Mouse (Mus musculus) neural tube, embryonic 13.5 days (tissue): ENCODE measurements around the gene Ube4a. TPM values are rescaled to one million over a fixed set of nuclear protein-coding genes. Genes with fewer than 3 reads are reported as not detected.
A peak's percentile ranks its signal among the peaks of the same experiment; 100 is the strongest.

Experiments
- ATAC-seq: fragments of 200-750 bp; cut with Nextera tagmentation; 2 replicates; pipeline ENCODE4 v1.8.0; 2017; ENCODE audit warnings: low read depth, mild to moderate bottlenecking, moderate TSS enrichment, moderate library complexity
- H3K27ac ChIP-seq: fragments of 300-500 bp; sonication (generic); replicated peaks from 2 replicates; pipeline ENCODE4 v1.5.1; 2015; ENCODE audit warnings: moderate library complexity, mild to moderate bottlenecking, inconsistent platforms
- H3K27me3 ChIP-seq: fragments of 300-500 bp; sonication (generic); 2 replicates; pipeline ENCODE4 v1.6.1; 2015; ENCODE audit warnings: mild to moderate bottlenecking, inconsistent platforms
- H3K36me3 ChIP-seq: fragments of 300-500 bp; sonication (generic); 2 replicates; pipeline ENCODE4 v1.6.1; 2015; ENCODE audit warnings: mild to moderate bottlenecking, inconsistent platforms
- H3K4me1 ChIP-seq: fragments of 300-500 bp; sonication (generic); replicated peaks from 2 replicates; pipeline ENCODE4 v1.6.1; 2015; ENCODE audit warnings: inconsistent platforms
- H3K4me2 ChIP-seq: fragments of 300-500 bp; sonication (generic); 2 replicates; pipeline ENCODE4 v1.6.1; 2015; ENCODE audit warnings: inconsistent platforms, mild to moderate bottlenecking, moderate library complexity
- H3K4me3 ChIP-seq: fragments of 300-500 bp; sonication (generic); 2 replicates; pipeline ENCODE4 v1.5.1; 2015; ENCODE audit warnings: mild to moderate bottlenecking, inconsistent platforms
- H3K9ac ChIP-seq: fragments of 300-500 bp; sonication (generic); 2 replicates; pipeline ENCODE4 v1.6.1; 2015; ENCODE audit warnings: moderate library complexity, mild to moderate bottlenecking, inconsistent platforms
- H3K9me3 ChIP-seq: fragments of 300-500 bp; sonication (generic); 2 replicates; pipeline ENCODE4 v1.6.1; 2016; ENCODE audit warnings: inconsistent platforms
- WGBS: fragments of 180-500 bp; shearing (Covaris S2); methylation state at CpG from one replicate; pipeline ENCODE4 v1.1.7; 2015; 5-methylcytosine and 5-hydroxymethylcytosine counted together
- polyA plus RNA-seq: library from polyadenylated mRNA; unstranded; fragments of >200 nt; fragmentation: Nextera tagmentation; extraction: Ambion mirVana; gene quantifications from 2 replicates; pipeline ENCODE4 v1.2.1, GENCODE M21; 2015

Gene Ube4a
- polyA plus RNA-seq, 1 experiment from 2014 or later = 38.1 TPM

GRCm38 (mm10) chr9:44891210-44891609 is 74.2 kb downstream of the Ube4a start:
- H3K9me3 ChIP-seq = no peaks in the 10 kb centered on the region
- no peak overlapping the region for H3K4me2 ChIP-seq
- no peaks in the 10 kb centered on the region for H3K4me1 ChIP-seq
- H3K4me3 ChIP-seq = no peak overlapping the region
- no peak overlapping the region for H3K9ac ChIP-seq
- no peak overlapping the region for H3K27ac ChIP-seq
- H3K36me3 ChIP-seq = no peaks in the 10 kb centered on the region
- WGBS = 89% methylated on average over 6 of the region's 6 CpGs
- ATAC-seq = no peak
- 0 out of 2 replicates have a peak, but pooled peaks cover 2% of the 10 kb centered on the region for H3K27me3 ChIP-seq

DNA sequence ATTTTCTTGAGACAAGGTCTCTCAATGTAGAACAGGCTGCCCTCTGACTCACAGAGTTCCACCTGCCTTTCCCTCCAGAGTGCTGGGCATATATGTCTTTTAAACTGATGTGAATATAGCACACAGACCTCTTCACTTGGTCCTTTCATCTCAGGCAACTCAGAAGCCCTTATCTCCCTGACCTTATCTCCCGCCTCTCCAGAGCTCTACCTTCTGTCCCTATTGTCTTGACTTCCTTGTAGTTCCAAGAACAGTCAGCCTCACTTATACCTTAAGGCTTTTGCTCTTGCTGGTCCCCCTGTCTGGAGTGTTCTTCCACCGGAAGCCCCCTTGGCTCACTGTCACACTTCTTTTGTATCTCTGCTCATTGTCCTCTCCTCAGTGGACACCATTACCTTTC is 75.3 kb downstream of the Ube4a start:
- no peak for ATAC-seq
- no peaks in the 10 kb centered on the region for H3K36me3 ChIP-seq
- H3K9ac ChIP-seq = no peak overlapping the region
- no peaks in the 10 kb centered on the region for H3K9me3 ChIP-seq
- 58% methylated on average over 2 of the region's 2 CpGs for WGBS
- no peak overlapping the region for H3K4me3 ChIP-seq
- no peak overlapping the region for H3K27ac ChIP-seq
- no peaks in the 10 kb centered on the region for H3K4me1 ChIP-seq
- H3K27me3 ChIP-seq = 0 out of 2 replicates have a peak, but pooled peaks cover 2% of the 10 kb centered on the region
- H3K4me2 ChIP-seq = no peak overlapping the region

DNA sequence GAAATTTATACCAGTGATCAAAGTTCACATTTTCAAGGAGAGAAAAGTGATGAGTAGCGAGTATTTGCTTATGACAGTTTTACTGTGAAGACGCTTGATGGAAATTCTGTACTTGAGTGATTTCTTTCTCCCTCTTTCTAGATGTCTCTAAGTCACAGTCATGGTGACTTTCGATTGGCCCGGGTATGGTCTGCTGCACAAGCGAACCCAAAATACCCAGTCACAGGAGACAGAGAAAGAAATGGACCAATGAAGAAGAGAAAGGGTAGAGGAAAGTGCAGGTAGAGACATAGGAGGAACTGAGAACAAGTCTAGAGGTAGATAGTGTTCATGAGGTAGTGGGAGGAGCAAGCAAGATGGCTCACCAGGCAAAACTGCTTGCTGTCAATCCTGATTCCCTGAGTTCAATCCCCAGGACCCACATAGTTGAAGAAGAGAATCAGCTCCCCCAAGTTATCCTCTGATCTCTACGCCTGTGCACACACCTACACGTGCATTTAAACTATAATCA is 77.2 kb downstream of the Ube4a start:
- Histone ChIP-seq H3K36me3 (no peaks in the 10 kb centered on the region), H3K4me3 (no peak overlapping the region), H3K27ac (no peak overlapping the region), H3K9me3 (no peaks in the 10 kb centered on the region), H3K27me3 (0 out of 2 replicates have a peak, but pooled peaks cover 2% of the 10 kb centered on the region), H3K4me1 (peaks cover 3% of the 10 kb centered on the region), H3K4me2 (no peak overlapping the region), H3K9ac (no peak overlapping the region)
- ATAC-seq = no peak
- 83% methylated on average over 7 of the region's 7 CpGs for WGBS

- ATAC-seq = peak; percentile 34
- peak overlapping the region; percentile 88 for H3K4me3 ChIP-seq
- peaks cover 26% of the 10 kb centered on the region for H3K4me1 ChIP-seq
- H3K27me3 ChIP-seq = 0 out of 2 replicates have a peak, but pooled peaks cover 2% of the 10 kb centered on the region
- no peaks in the 10 kb centered on the region for H3K36me3 ChIP-seq
- H3K9ac ChIP-seq = peak overlapping the region; percentile 82
- H3K9me3 ChIP-seq = no peaks in the 10 kb centered on the region
- peak overlapping the region; percentile 100 for H3K27ac ChIP-seq
- WGBS = under 1% methylated on average over 21 of the region's 21 CpGs
- peak overlapping the region; percentile 93 for H3K4me2 ChIP-seq
These were observed 82.3 kb downstream of the Ube4a start for GRCm38 (mm10) chr9:44882981-44883569.

DNA sequence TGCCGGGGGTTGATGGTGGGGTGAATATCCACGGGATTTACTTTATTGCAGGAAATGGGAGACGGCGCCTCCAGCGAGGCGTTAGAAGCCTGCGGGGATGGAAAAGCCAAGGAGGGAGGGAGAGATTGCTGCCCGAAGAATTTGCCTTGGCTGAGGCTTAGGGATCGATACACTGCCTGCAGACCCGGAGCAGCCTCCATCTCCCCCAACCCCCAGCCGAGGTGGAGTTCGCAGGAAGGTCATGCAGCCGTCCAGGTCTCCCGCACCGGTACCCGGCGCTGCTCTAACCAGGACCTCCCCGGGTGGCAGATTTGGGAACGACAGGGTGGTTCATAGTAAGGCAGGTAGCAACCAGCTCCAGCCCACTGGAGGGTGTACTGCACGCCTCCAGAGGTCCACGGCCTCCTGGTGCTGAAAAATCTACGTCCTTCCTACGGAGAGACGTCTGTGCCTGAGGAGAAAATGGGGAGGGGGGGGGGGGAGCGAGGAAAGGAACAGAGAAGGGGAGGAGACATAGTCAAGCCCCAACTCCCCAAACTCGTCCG is 82.9 kb downstream of the Ube4a start:
- WGBS = under 1% methylated on average over 27 of the region's 27 CpGs
- Histone ChIP-seq H3K4me3 (peak overlapping the region; percentile 88), H3K27ac (peak overlapping the region; percentile 100), H3K27me3 (0 out of 2 replicates have a peak, but pooled peaks cover 2% of the 10 kb centered on the region), H3K4me1 (peaks cover 31% of the 10 kb centered on the region), H3K9ac (peak overlapping the region; percentile 82), H3K36me3 (no peaks in the 10 kb centered on the region; the same call in 1 of the 2 replicates), H3K9me3 (no peaks in the 10 kb centered on the region), H3K4me2 (peak overlapping the region; percentile 93)
- peak; percentile 64 for ATAC-seq

DNA sequence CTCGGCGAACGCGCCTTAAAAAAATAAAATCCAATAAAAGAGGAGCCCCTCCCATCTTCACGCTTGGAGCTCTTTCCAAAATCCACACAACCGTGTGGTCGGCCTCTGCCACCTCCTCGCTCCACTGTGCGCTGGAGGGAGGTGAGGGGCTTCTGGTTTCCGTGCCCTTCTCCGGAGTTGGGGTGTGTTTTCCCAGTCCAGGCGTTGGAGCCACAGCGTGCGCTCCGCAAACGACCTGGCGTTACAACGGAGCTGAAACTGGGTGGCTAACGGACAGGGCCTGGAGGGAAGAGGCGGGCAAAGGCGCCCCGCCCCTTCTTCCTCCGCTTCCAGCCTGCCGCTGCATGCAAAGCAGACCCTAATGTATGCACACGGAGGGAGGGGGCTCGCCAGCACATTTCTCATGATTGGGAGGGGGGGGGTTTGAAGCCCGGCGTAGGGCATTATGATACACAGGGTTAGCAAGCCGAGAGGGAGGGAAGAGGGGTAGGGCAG is 83.4 kb downstream of the Ube4a start:
- H3K4me1 ChIP-seq = peaks cover 37% of the 10 kb centered on the region
- H3K4me2 ChIP-seq = peak overlapping the region; percentile 93
- peak overlapping the region; percentile 88 for H3K4me3 ChIP-seq
- peak; percentile 73 for ATAC-seq
- no peaks in the 10 kb centered on the region for H3K27me3 ChIP-seq
- no peaks in the 10 kb centered on the region; the same call in 1 of the 2 replicates for H3K36me3 ChIP-seq
- no peaks in the 10 kb centered on the region for H3K9me3 ChIP-seq
- peak overlapping the region; percentile 82 for H3K9ac ChIP-seq
- WGBS = under 1% methylated on average over 29 of the region's 29 CpGs
- H3K27ac ChIP-seq = peak overlapping the region; percentile 100

DNA sequence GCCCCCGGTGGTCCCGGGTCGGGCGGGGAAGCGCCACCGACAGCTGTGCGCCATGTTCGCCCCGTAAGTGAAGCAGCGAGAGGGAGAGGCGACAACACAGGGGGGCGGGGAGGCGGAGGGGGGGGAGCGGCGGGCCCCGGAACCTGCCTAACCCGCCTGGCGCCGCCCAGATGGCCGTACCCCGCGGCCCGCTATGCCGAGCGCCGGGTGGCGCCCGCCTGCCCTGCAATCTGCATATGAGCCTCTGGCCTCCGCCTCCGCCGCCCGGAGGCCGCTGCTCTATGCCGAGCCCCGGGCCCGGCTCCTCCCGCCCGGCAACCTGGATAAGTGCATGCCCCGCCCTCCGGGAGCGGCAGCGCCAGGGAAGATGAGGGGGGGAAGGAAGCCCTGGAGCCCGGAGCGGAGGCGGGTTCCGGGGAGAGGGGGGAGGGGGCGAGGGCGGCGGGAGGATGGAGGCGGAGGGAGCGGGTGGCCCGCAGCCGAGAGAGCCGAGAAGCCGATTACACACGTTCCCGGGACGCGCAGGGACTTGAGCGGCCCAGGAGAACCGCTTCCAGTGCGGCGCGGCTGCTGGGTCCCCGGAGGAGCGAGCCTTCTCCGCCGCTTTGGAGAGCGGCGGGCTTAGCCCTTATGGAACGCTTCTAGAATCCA is 84.1 kb downstream of the Ube4a start, which contains the start of gene Kmt2a:
TSS of gene Kmt2a (minus strand) at position 76 of the 651 bp plus-strand sequence.
- Histone ChIP-seq H3K9ac (peak within 1 kb of the TSS; percentile 99), H3K4me2 (peak within 1 kb of the TSS; percentile 93), H3K4me3 (peak within 1 kb of the TSS; percentile 88), H3K27me3 (no peaks in the 10 kb centered on the region), H3K4me1 (peaks cover 43% of the 10 kb centered on the region), H3K9me3 (no peaks in the 10 kb centered on the region), H3K27ac (peak within 1 kb of the TSS; percentile 100), H3K36me3 (no peaks in the 10 kb centered on the region; the same call in 1 of the 2 replicates)
- ATAC-seq = peak; percentile 68
- 0% methylated on average over 48 of the region's 71 CpGs for WGBS

DNA sequence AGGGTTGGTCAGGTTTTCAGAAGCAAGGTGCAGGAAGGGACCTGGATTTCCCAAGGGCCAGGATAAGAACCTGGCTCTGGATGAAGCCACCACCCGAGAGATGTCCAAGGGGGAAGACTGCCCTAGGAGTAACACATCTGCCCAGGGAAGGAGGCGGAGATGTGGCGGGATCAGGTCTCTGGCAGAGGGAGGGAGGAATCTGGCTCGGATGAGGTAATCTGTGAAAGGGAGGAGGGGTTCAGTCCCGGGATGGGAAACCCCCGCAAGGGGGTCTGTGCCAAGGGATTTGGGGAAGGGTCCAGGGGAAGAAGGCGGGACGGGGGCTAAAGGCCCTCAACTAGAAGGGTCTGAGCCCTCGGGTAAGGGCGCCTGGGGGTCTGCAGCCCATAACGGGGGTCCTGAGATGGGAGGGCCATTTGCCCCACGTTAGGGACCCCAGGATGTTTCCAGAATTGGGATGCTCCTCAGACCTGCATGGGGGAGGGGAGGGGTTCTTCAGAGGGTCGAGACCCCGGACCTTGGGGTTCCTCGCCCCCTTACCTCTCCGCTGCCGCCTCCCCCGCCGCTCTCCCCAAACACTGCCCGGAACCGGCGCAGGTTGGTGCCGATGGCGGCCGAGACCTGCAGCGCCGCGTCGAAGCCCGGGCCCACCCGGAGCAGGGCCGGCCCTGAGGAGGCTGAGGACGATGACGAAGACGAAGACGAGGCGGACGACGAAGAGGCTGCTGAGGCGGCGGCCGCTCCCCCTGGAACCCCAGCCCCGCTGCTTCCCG is 84.9 kb downstream of the Ube4a start:
- peak overlapping the region; percentile 88 for H3K4me3 ChIP-seq
- H3K9me3 ChIP-seq = no peaks in the 10 kb centered on the region
- peaks cover 52% of the 10 kb centered on the region for H3K4me1 ChIP-seq
- no peaks in the 10 kb centered on the region; the same call in 1 of the 2 replicates for H3K36me3 ChIP-seq
- under 1% methylated on average over 36 of the region's 44 CpGs for WGBS
- ATAC-seq = peak; percentile 10; the same call in 1 of the 2 replicates
- peak overlapping the region; percentile 84 for H3K4me2 ChIP-seq
- H3K27me3 ChIP-seq = no peaks in the 10 kb centered on the region
- peak overlapping the region; percentile 99 for H3K9ac ChIP-seq
- H3K27ac ChIP-seq = peak overlapping the region; percentile 100

DNA sequence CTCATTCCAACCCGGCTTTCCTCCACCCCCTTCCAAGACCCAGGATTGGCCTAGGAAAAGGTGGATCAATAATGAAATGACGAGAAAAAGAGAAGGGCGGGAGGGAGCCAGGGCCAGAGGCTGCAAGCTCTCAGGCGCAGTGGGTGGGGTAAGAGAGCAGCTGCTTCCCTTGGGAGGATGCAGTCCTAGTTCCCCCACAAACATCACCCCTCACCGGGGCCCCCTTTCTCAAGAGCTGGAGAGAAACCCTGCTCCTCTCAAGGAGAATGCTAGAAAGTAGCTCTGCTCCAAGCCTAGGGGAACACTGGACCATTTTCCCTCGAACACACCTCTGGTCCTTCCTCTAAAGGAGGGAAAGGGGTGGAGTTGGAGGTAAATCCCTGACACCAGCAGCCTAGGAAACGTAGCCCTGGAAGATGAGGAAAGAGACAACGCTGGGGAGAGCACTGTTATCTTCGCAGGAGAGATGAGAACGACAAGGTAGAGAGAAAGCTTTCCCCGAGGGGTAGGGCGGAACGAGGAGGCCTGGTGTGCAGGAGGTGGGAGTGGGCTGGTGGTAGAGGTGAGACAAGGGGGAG is 85.6 kb downstream of the Ube4a start:
- H3K9ac ChIP-seq = peak overlapping the region; percentile 99
- H3K4me2 ChIP-seq = peak overlapping the region; percentile 84
- H3K27ac ChIP-seq = peak overlapping the region; percentile 100
- no peak for ATAC-seq
- H3K9me3 ChIP-seq = no peaks in the 10 kb centered on the region
- no peaks in the 10 kb centered on the region for H3K27me3 ChIP-seq
- peak overlapping the region; percentile 88 for H3K4me3 ChIP-seq
- WGBS = under 1% methylated on average over 13 of the region's 13 CpGs
- H3K4me1 ChIP-seq = peaks cover 59% of the 10 kb centered on the region
- H3K36me3 ChIP-seq = no peaks in the 10 kb centered on the region; the same call in 1 of the 2 replicates

DNA sequence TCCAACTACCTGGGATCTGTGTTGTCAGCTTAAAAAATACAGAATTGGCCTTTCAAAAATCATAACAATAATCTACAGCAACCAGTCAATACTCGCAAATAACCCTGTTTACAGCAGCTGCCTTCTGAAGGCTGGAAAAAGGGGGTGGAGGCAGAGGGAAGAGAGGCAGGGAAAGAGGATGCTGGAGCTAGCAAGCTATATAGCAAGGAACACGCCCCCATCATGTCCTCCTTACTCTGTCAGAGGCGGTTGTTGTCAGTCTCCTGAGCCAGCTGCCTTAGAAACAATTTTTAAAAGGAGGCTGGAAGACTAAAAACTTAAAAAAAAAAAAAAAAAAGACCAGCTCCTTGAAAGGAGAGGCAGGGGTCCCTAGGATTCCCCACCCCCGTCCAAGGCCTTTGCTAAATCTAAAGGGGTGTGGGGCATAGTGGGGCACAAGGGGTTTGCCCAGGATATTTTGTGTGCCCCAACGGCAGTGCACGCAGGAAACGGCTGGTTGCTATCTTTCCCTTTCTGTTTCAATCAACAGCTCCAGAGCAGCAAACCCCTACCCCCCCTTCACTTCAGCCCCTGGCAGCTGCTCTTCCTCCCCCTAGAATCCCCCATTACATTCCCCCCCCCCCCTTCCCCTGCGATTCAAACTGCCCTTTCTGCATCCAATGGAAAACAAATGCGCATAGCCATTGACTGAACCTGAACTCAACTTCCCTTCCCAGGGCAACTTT is 86.5 kb downstream of the Ube4a start:
- Histone ChIP-seq H3K4me3 (peak overlapping the region; percentile 88), H3K27me3 (no peaks in the 10 kb centered on the region), H3K4me2 (peak overlapping the region; percentile 84), H3K9me3 (no peaks in the 10 kb centered on the region), H3K4me1 (peaks cover 67% of the 10 kb centered on the region), H3K9ac (peak overlapping the region; percentile 99), H3K36me3 (no peaks in the 10 kb centered on the region; the same call in 1 of the 2 replicates), H3K27ac (peak overlapping the region; percentile 100)
- no peak for ATAC-seq
- WGBS = 15% methylated on average over 9 of the region's 9 CpGs
